Mouse (Mus musculus) ES-E14 (cell line): ENCODE measurements around the gene Ano2.

Experiments
- CHD2 ChIP-seq: IDR thresholded peaks from 2 replicates; pipeline ENCODE4 v1.6.1; 2014; ENCODE audit warnings: mild to moderate bottlenecking, low read depth, low read length, inconsistent platforms
- HCFC1 ChIP-seq: IDR thresholded peaks from 2 replicates; pipeline ENCODE4 v1.6.1; 2012; ENCODE audit warnings: low read length, inconsistent platforms, borderline replicate concordance; ENCODE audit not compliant: insufficient read depth
- MAFK ChIP-seq: IDR thresholded peaks from 2 replicates; pipeline ENCODE4 v1.6.1; 2014; ENCODE audit warnings: mild to moderate bottlenecking, low read depth, low read length, inconsistent platforms; ENCODE audit not compliant: insufficient read depth
- ZC3H11A ChIP-seq: IDR thresholded peaks from 2 replicates; pipeline ENCODE4 v1.6.1; 2012; ENCODE audit warnings: low read depth, mild to moderate bottlenecking, inconsistent platforms, low read length, borderline replicate concordance
- ZNF384 ChIP-seq: IDR thresholded peaks from 2 replicates; pipeline ENCODE4 v1.6.1; 2012; ENCODE audit warnings: low read depth, low read length, inconsistent platforms

DNA sequence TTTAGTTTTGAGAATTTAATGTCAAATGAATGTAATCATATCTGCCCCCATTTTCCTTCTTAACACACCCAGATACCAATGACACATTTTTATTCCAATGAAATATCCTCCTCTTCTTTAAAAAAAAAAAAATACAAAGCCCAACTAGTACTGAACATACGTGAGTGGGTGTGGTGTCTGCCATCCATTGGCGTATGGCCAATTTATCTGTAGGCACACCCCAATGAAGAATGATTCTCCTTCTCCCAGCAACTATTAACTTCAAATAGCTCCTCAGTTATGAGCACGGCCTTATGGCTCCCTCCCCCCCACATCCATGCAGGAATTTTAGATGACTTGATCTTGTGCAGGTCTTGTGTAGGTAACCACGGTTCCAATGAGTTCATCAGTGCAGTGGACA is 161.0 kb downstream of the Ano2 start:
- no peak for TF ChIP-seq ZC3H11A
- no peak for TF ChIP-seq MAFK
- TF ChIP-seq CHD2: no peak
- no peak for TF ChIP-seq ZNF384
- no peak for TF ChIP-seq HCFC1
